Mouse (Mus musculus): ENCODE results near the gene Wipf2.

GRCm38 (mm10) chr11:98837917-98838316 is 25.5 kb upstream of the Wipf2 start:
- no peak for TF ChIP-seq TAL1 (conservative IDR thresholded peaks at IDR 0.05; ENCODE audit: low read depth, low read length)
- no peak for TF ChIP-seq CTCF (IDR thresholded peaks at IDR 0.05; ENCODE audit: low read depth, low read length)
- no peak for TF ChIP-seq GATA1 (IDR thresholded peaks at IDR 0.05; ENCODE audit: borderline replicate concordance, low read length)
- no peak for TF ChIP-seq POLR2AphosphoS5 (IDR thresholded peaks at IDR 0.05; ENCODE audit: insufficient replicate concordance, low read depth, low read length)

All from G1E (cell line).